In the genomic region with DNA sequence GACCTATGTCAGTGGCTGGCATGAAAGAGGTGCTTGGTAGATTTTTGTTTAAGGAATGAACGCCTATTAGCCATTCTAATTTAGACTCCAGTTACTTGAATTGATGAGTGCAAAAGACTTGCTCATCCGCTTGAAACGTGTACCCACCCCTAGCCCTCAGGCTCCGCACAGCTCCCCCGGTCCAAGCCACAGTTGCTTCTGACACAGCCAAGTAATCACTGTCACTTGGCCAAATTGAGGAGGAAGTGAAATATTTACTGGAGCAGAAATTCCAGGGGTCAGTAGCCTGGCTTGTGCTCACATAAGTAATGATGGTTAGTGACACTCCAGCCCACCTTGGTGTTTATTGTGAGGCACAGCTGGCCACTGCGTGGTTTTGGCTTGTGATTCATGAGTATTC, we compare ENCODE assay signal across 8 mouse cellular contexts.
DNase-seq lines count a peak whose midpoint lies in the region; ATAC-seq lines count a peak whose summit lies in the region.

No protein-coding gene starts in this region.

- H3K9me3 ChIP-seq in neural tube, embryonic 11.5 days (ENCODE audit: control insufficient read depth, low read length) = no peaks in the 10 kb centered on the region
- H3K9me3 ChIP-seq in heart, embryonic 13.5 days = no peaks in the 10 kb centered on the region
- H3K9me3 ChIP-seq in neural tube, embryonic 13.5 days = no peaks in the 10 kb centered on the region

- no peak overlapping the region for H3K9ac ChIP-seq in neural tube, embryonic 11.5 days (ENCODE audit: low read length)
- peak overlapping the region; percentile 8 for H3K9ac ChIP-seq in heart, embryonic 13.5 days
- no peak overlapping the region for H3K9ac ChIP-seq in neural tube, embryonic 13.5 days

- peak; percentile 42; the same call in 1 of the 2 replicates for ATAC-seq in neural tube, embryonic 11.5 days (ENCODE audit: insufficient read depth, low FRiP score, low TSS enrichment)
- ATAC-seq in heart, embryonic 13.5 days (ENCODE audit: extremely low read depth, insufficient number of reproducible peaks, low FRiP score, low TSS enrichment) = no peak
- no peak for ATAC-seq in neural tube, embryonic 13.5 days (ENCODE audit: low read depth)
- no peak for ATAC-seq in frontal cortex, adult (ENCODE audit: low TSS enrichment)

- H3K36me3 ChIP-seq in neural tube, embryonic 11.5 days (ENCODE audit: control insufficient read depth, insufficient read depth, low read length) = no peaks in the 10 kb centered on the region
- peaks cover 3% of the 10 kb centered on the region; the same call in 1 of the 2 replicates for H3K36me3 ChIP-seq in heart, embryonic 13.5 days
- no peaks in the 10 kb centered on the region for H3K36me3 ChIP-seq in neural tube, embryonic 13.5 days

- H3K27me3 ChIP-seq in neural tube, embryonic 11.5 days (ENCODE audit: control insufficient read depth, insufficient read depth, low read length) = no peaks in the 10 kb centered on the region
- H3K27me3 ChIP-seq in heart, embryonic 13.5 days (replicated peaks) = no peaks in the 10 kb centered on the region
- no peaks in the 10 kb centered on the region for H3K27me3 ChIP-seq in neural tube, embryonic 13.5 days

- WGBS in neural tube, embryonic 11.5 days = 49% methylated on average over 6 of the region's 6 CpGs
- 66% methylated on average over 6 of the region's 6 CpGs for WGBS in heart, embryonic 13.5 days
- WGBS in neural tube, embryonic 13.5 days = 19% methylated on average over 6 of the region's 6 CpGs

- peaks cover 28% of the 10 kb centered on the region for H3K4me1 ChIP-seq in neural tube, embryonic 11.5 days (ENCODE audit: control insufficient read depth, insufficient read depth, low read length)
- H3K4me1 ChIP-seq in heart, embryonic 13.5 days = peaks cover 29% of the 10 kb centered on the region
- H3K4me1 ChIP-seq in neural tube, embryonic 13.5 days (replicated peaks) = peaks cover 62% of the 10 kb centered on the region

- DNase-seq in neural tube, embryonic 11.5 days (ENCODE audit: low spot score) = no peak
- DNase-seq in neural tube, embryonic 10.5 days (ENCODE audit: extremely low spot score, low spot score) = no peak
- peak; percentile 36 to 38 for DNase-seq in kidney, postnatal 36 days
- no peak for DNase-seq in right cerebral cortex, postnatal 25 days
- DNase-seq in adrenal gland, postnatal 14 days = no peak

- no peak overlapping the region; the same call in 1 of the 2 replicates for H3K4me2 ChIP-seq in neural tube, embryonic 11.5 days (ENCODE audit: low read depth)
- peak overlapping the region; percentile 39 for H3K4me2 ChIP-seq in heart, embryonic 13.5 days
- H3K4me2 ChIP-seq in neural tube, embryonic 13.5 days = peak overlapping the region; percentile 38

- no peak overlapping the region for H3K4me3 ChIP-seq in neural tube, embryonic 11.5 days (ENCODE audit: low read depth, low read length)
- 0 out of 2 replicates have a peak overlapping the region, but pooled peaks have one; percentile 11 for H3K4me3 ChIP-seq in heart, embryonic 13.5 days
- H3K4me3 ChIP-seq in neural tube, embryonic 13.5 days = no peak overlapping the region

- H3K27ac ChIP-seq in neural tube, embryonic 11.5 days (ENCODE audit: low read depth, low read length) = no peak overlapping the region
- H3K27ac ChIP-seq in heart, embryonic 13.5 days (replicated peaks) = no peak overlapping the region
- peak overlapping the region; percentile 63 for H3K27ac ChIP-seq in neural tube, embryonic 13.5 days (replicated peaks)

Comparison
In these comparisons a context has a peak if more than half of its experiments do, and no peak if none do; other contexts are left out.
1. DNase-seq: peak in kidney, postnatal 36 days (2 of 2); none in neural tube, embryonic 11.5 days (single experiment), neural tube, embryonic 10.5 days (single experiment), right cerebral cortex, postnatal 25 days (single experiment) and adrenal gland, postnatal 14 days (single experiment).